Mouse (Mus musculus): ENCODE results near the gene Pramel3. TPM values are rescaled to one million over a fixed set of nuclear protein-coding genes. Genes with fewer than 3 reads are reported as not detected.
"Not testable (repeated sequence)": the region's sequence is repeated elsewhere in the genome, so short reads cannot be mapped to it uniquely, and the experiment has no call there.

Gene Pramel3
- not detected for polyA plus RNA-seq (2021)

- H3K27me3 ChIP-seq; ATAC-seq; DNase-seq (ENCODE audit: low read depth, low spot score); in situ Hi-C loops (cut with MboI; ENCODE audit: low pct_unique_long_range_greater_than_20kb); POLR2A ChIA-PET; CTCF ChIA-PET: not testable (repeated sequence)
These were observed at the start of gene Pramel3 for GRCm38 (mm10) chrX:135302007-135302406. Gene Pramel3, plus strand, starts transcription at chrX:135302307.

- CTCF ChIA-PET; in situ Hi-C loops (cut with MboI; ENCODE audit: low pct_unique_long_range_greater_than_20kb); ATAC-seq; POLR2A ChIA-PET; DNase-seq (ENCODE audit: low read depth, low spot score); H3K27me3 ChIP-seq: not testable (repeated sequence)
These were observed 58.6 kb downstream of the Pramel3 start for GRCm38 (mm10) chrX:135360685-135361084.

- H3K27me3 ChIP-seq; CTCF ChIA-PET; POLR2A ChIA-PET; ATAC-seq; DNase-seq (ENCODE audit: low read depth, low spot score); in situ Hi-C loops (cut with MboI; ENCODE audit: low pct_unique_long_range_greater_than_20kb): not testable (repeated sequence)
These were observed 59.8 kb downstream of the Pramel3 start for GRCm38 (mm10) chrX:135361943-135362342.

Other genes with a start within 250 kb of the Pramel3 start
- gene Gm15023, start 124.7 kb upstream of the Pramel3 start, polyA plus RNA-seq (2021) = not detected
- not detected for gene Tceal6, start 91.6 kb upstream of the Pramel3 start, polyA plus RNA-seq (2021)
- gene Gm5128, start 71.0 kb downstream of the Pramel3 start, polyA plus RNA-seq (2021) = not detected
- not detected for gene Gm7903, start 131.5 kb downstream of the Pramel3 start, polyA plus RNA-seq (2021)
- not detected for gene AV320801, start 192.3 kb downstream of the Pramel3 start, polyA plus RNA-seq (2021)